Mouse (Mus musculus): Measurements from ENCODE around the gene Gm20388.

- no peak for TF ChIP-seq POLR2A (IDR thresholded peaks at IDR 0.05; ENCODE audit: insufficient read depth, low read depth, low read length)
- TF ChIP-seq CTCF (IDR thresholded peaks at IDR 0.05; ENCODE audit: insufficient read depth, low read depth, low read length): no peak
Observed at GRCm38 (mm10) chr8:122299581-122300254, 2389.1 kb downstream of the Gm20388 start.

All from olfactory bulb, adult 2 months (tissue).